Mouse (Mus musculus): ENCODE measurements around the gene Map1b. TPM values are rescaled to one million over a fixed set of nuclear protein-coding genes. Genes with fewer than 3 reads are reported as not detected.

Gene Map1b
- polyA plus RNA-seq, 2 experiments = 17.5 to 142 TPM

GRCm38 (mm10) chr13:99545201-99545600, 28.9 kb upstream of the Map1b start:
- no peaks in the 10 kb centered on the region for H3K36me3 ChIP-seq (ENCODE audit: control insufficient read depth, insufficient read depth, low read length)
- TF ChIP-seq POLR2A (IDR thresholded peaks at IDR 0.05; ENCODE audit: borderline replicate concordance, extremely low read depth, insufficient read depth, insufficient read length) = no peak
- no peaks in the 10 kb centered on the region for H3K27me3 ChIP-seq (ENCODE audit: control insufficient read depth, insufficient read depth, low read length)
- ATAC-seq (ENCODE audit: low FRiP score, low read depth) (no peak), DNase-seq (ENCODE audit: low spot score) (no peak)
- no peak overlapping the region for H3K4me3 ChIP-seq (replicated peaks; ENCODE audit: low read length)
- H3K9ac ChIP-seq (ENCODE audit: low read depth, low read length, severe bottlenecking) = no peak overlapping the region
- WGBS = 74% methylated on average over 6 of the region's 6 CpGs
- H3K4me2 ChIP-seq (replicated peaks; ENCODE audit: low read depth, low read length, severe bottlenecking) = no peak overlapping the region
- H3K9me3 ChIP-seq (ENCODE audit: control insufficient read depth, low read length) = no peaks in the 10 kb centered on the region
- peaks cover 21% of the 10 kb centered on the region for H3K4me1 ChIP-seq (ENCODE audit: control insufficient read depth, insufficient read depth, low read length)
- no peak overlapping the region for H3K27ac ChIP-seq (replicated peaks; ENCODE audit: low read depth, low read length)

- Histone ChIP-seq H3K4me1 (ENCODE audit: control insufficient read depth, insufficient read depth, low read length) (peaks cover 25% of the 10 kb centered on the region), H3K9ac (ENCODE audit: low read depth, low read length, severe bottlenecking) (no peak overlapping the region), H3K36me3 (ENCODE audit: control insufficient read depth, insufficient read depth, low read length) (no peaks in the 10 kb centered on the region), H3K4me3 (replicated peaks; ENCODE audit: low read length) (no peak overlapping the region), H3K4me2 (replicated peaks; ENCODE audit: low read depth, low read length, severe bottlenecking) (peak overlapping the region; percentile 39), H3K27me3 (ENCODE audit: control insufficient read depth, insufficient read depth, low read length) (no peaks in the 10 kb centered on the region), H3K27ac (replicated peaks; ENCODE audit: low read depth, low read length) (no peak overlapping the region; the same call in 1 of the 2 replicates), H3K9me3 (ENCODE audit: control insufficient read depth, low read length) (no peaks in the 10 kb centered on the region)
- 27% methylated on average over 21 of the region's 21 CpGs for WGBS
- ATAC-seq (ENCODE audit: low FRiP score, low read depth) = no peak
- no peak for TF ChIP-seq POLR2A (IDR thresholded peaks at IDR 0.05; ENCODE audit: borderline replicate concordance, extremely low read depth, insufficient read depth, insufficient read length)
- no peak for DNase-seq (ENCODE audit: low spot score)
These were observed 25.3 kb upstream of the Map1b start for GRCm38 (mm10) chr13:99541429-99542267.

DNA sequence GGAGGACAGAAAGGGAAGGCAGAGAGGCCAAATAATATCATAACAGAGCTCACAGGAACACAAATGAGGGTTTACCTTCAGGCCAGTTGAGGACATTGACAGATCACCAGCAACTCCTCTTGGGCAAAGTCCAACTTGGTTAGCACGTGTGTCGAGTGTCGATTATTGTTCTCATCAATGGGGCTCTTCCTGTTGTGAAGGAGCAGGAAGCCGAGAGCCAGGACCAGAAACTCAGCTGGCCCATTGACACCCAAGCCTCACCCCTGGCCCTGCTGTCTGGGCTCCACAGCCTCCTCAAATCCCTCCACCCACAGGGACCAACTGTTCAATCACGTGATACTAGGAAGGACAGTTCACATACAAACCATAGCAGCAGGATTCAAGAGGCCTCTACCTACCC, 22.9 kb upstream of the Map1b start:
- Histone ChIP-seq H3K4me3 (replicated peaks; ENCODE audit: low read length) (no peak overlapping the region), H3K4me1 (ENCODE audit: control insufficient read depth, insufficient read depth, low read length) (peaks cover 25% of the 10 kb centered on the region), H3K36me3 (ENCODE audit: control insufficient read depth, insufficient read depth, low read length) (no peaks in the 10 kb centered on the region), H3K9ac (ENCODE audit: low read depth, low read length, severe bottlenecking) (no peak overlapping the region), H3K4me2 (replicated peaks; ENCODE audit: low read depth, low read length, severe bottlenecking) (no peak overlapping the region), H3K27ac (replicated peaks; ENCODE audit: low read depth, low read length) (no peak overlapping the region), H3K27me3 (ENCODE audit: control insufficient read depth, insufficient read depth, low read length) (no peaks in the 10 kb centered on the region), H3K9me3 (ENCODE audit: control insufficient read depth, low read length) (no peaks in the 10 kb centered on the region)
- 87% methylated on average over 5 of the region's 5 CpGs for WGBS
- TF ChIP-seq POLR2A (IDR thresholded peaks at IDR 0.05; ENCODE audit: borderline replicate concordance, extremely low read depth, insufficient read depth, insufficient read length) = no peak
- no peak for ATAC-seq (ENCODE audit: low FRiP score, low read depth)
- DNase-seq (ENCODE audit: low spot score) = no peak

- Histone ChIP-seq H3K9me3 (ENCODE audit: control insufficient read depth, low read length) (no peaks in the 10 kb centered on the region), H3K9ac (ENCODE audit: low read depth, low read length, severe bottlenecking) (no peak overlapping the region), H3K4me1 (ENCODE audit: control insufficient read depth, insufficient read depth, low read length) (peaks cover 25% of the 10 kb centered on the region), H3K27ac (replicated peaks; ENCODE audit: low read depth, low read length) (no peak overlapping the region), H3K4me2 (replicated peaks; ENCODE audit: low read depth, low read length, severe bottlenecking) (no peak overlapping the region), H3K36me3 (ENCODE audit: control insufficient read depth, insufficient read depth, low read length) (no peaks in the 10 kb centered on the region), H3K4me3 (replicated peaks; ENCODE audit: low read length) (no peak overlapping the region), H3K27me3 (ENCODE audit: control insufficient read depth, insufficient read depth, low read length) (no peaks in the 10 kb centered on the region)
- DNase-seq (ENCODE audit: low spot score) (no peak), ATAC-seq (ENCODE audit: low FRiP score, low read depth) (no peak)
- 95% methylated on average over 11 of the region's 11 CpGs for WGBS
- TF ChIP-seq POLR2A (IDR thresholded peaks at IDR 0.05; ENCODE audit: borderline replicate concordance, extremely low read depth, insufficient read depth, insufficient read length) = no peak
These were observed 22.5 kb upstream of the Map1b start for GRCm38 (mm10) chr13:99538851-99539250.

DNA sequence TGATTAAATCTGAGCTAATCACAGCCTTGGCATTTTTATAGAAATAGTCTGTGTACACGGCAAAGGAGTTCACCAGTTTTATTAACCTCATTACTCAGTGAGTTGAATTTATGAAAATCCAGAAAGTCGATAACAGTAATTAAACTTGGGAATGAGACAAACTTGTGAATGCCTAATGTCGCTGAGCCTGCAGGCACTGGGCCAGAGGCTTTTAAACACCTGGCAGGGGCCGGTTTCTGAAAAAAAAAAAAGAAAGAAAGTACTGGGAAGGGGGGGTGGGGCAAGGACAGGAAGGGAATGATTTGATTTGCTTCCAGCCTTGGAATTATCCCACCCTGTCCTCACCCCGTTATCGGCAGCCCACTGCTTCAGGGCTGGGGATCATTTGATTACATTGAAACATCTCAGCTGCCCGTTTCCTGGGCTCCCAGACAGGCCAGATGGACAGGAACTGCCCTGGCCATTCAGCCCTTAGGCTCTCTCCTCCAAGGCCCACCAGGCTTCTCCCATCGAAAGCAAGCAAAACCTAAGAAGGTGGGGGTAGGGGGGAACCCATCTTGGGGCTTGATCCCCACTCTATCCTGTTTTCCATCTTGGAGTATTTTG, 21.7 kb upstream of the Map1b start:
- DNase-seq (ENCODE audit: low spot score) (peak; percentile 50), ATAC-seq (ENCODE audit: low FRiP score, low read depth) (no peak; the same call in 1 of the 2 replicates)
- H3K4me3 ChIP-seq (replicated peaks; ENCODE audit: low read length) = no peak overlapping the region
- no peak overlapping the region for H3K9ac ChIP-seq (ENCODE audit: low read depth, low read length, severe bottlenecking)
- no peak for TF ChIP-seq POLR2A (IDR thresholded peaks at IDR 0.05; ENCODE audit: borderline replicate concordance, extremely low read depth, insufficient read depth, insufficient read length)
- 7% methylated on average over 8 of the region's 8 CpGs for WGBS
- H3K27me3 ChIP-seq (ENCODE audit: control insufficient read depth, insufficient read depth, low read length) = no peaks in the 10 kb centered on the region
- H3K36me3 ChIP-seq (ENCODE audit: control insufficient read depth, insufficient read depth, low read length) = no peaks in the 10 kb centered on the region
- no peak overlapping the region for H3K27ac ChIP-seq (replicated peaks; ENCODE audit: low read depth, low read length)
- H3K9me3 ChIP-seq (ENCODE audit: control insufficient read depth, low read length) = no peaks in the 10 kb centered on the region
- H3K4me1 ChIP-seq (ENCODE audit: control insufficient read depth, insufficient read depth, low read length) = peaks cover 22% of the 10 kb centered on the region
- 0 out of 2 replicates have a peak overlapping the region, but pooled peaks have one; percentile 7 for H3K4me2 ChIP-seq (replicated peaks; ENCODE audit: low read depth, low read length, severe bottlenecking)
